Mouse (Mus musculus) embryonic facial prominence, embryonic 11.5 days (tissue): ENCODE data around the gene Gm28308. TPM values are rescaled to one million over a fixed set of nuclear protein-coding genes. Genes with fewer than 3 reads are reported as not detected.
A peak's percentile ranks its signal among the peaks of the same experiment; 100 is the strongest.

Experiments used
- microRNA counts: library from miRNA; unstranded; fragments of <30 nt; microRNA quantifications from one replicate; lab custom pipeline; 2016
- microRNA-seq: library from miRNA; unstranded; fragments of <30 nt; microRNA quantifications from one replicate; pipeline ENCODE4, GENCODE M21; 2016; ENCODE audit warnings: borderline number of aligned reads
- polyA plus RNA-seq: library from polyadenylated mRNA; unstranded; fragments of >200 nt; fragmentation: Nextera tagmentation; extraction: Ambion mirVana; gene quantifications from 2 replicates; pipeline ENCODE4 v1.2.1, GENCODE M21; 2014

Gm28308 gene
- polyA plus RNA-seq, 1 experiment from 2014 or later = 0.38 TPM

MicroRNAs within 50 kb of the gene (microRNA counts, 519-probe panel; counts per million panel counts)
- microRNA mmu-miR-196b (lab: Ali Mortazavi, UCI) = not detected

Small RNAs within 50 kb of the gene (microRNA-seq; reads per million reads assigned to microRNA genes)
- 28.2 reads per million, percentile 25 among the genes with 10 or more reads in this experiment for gene Mir196b

Other genes starting within 250 kb of the Gm28308 start
- 10.4 and 10.5 TPM in 2 replicates for gene Skap2, start 200.8 kb downstream of the Gm28308 start, polyA plus RNA-seq
- gene Hoxa1, start 55.0 kb downstream of the Gm28308 start, polyA plus RNA-seq = 1.1 TPM in 2 replicates
- gene Hoxa2, start 48.5 kb downstream of the Gm28308 start, polyA plus RNA-seq = 19.4 and 24.1 TPM in 2 replicates
- 0.13 and 0.22 TPM in 2 replicates for gene 5730596B20Rik, start 35.8 kb downstream of the Gm28308 start, polyA plus RNA-seq
- 0.31 and 0.34 TPM in 2 replicates for gene Hoxa4, start 21.6 kb downstream of the Gm28308 start, polyA plus RNA-seq
- gene Hoxa5, start 8.8 kb downstream of the Gm28308 start, polyA plus RNA-seq = 0.39 and 1.4 TPM in 2 replicates
- not detected in 2 replicates for gene Hoxa6, start 4.6 kb downstream of the Gm28308 start, polyA plus RNA-seq
- gene Hoxa3, start within 50 bp of the Gm28308 start, polyA plus RNA-seq = 0.88 and 0.91 TPM in 2 replicates
- 0.26 and 0.34 TPM in 2 replicates for gene Hoxa7, start 8.5 kb upstream of the Gm28308 start, polyA plus RNA-seq
- gene Hoxa9, start 17.8 kb upstream of the Gm28308 start, polyA plus RNA-seq = 0.11 and 0.56 TPM in 2 replicates
- 0.20 TPM in 1 of 2 replicates, not detected in the other for gene Hoxa10, start 27.5 kb upstream of the Gm28308 start, polyA plus RNA-seq
- gene Hoxa11, start 32.5 kb upstream of the Gm28308 start, polyA plus RNA-seq = not detected in 2 replicates
- not detected in 2 replicates for gene Hoxa13, start 47.5 kb upstream of the Gm28308 start, polyA plus RNA-seq
- 0.22 and 0.67 TPM in 2 replicates for gene Evx1, start 100.2 kb upstream of the Gm28308 start, polyA plus RNA-seq